Mouse (Mus musculus) layer of hippocampus, postnatal 10 days (tissue): ENCODE measurements around the gene Usp6nl. TPM values are rescaled to one million over a fixed set of nuclear protein-coding genes. Genes with fewer than 3 reads are reported as not detected.

Experiments used
- DNase-seq, 2 experiments: peaks; one replicate each; pipeline ENCODE4 v3.0.0; 2021; ENCODE audit warnings: low spot score in 2 of 2
- total RNA-seq, 2 experiments: library from RNA; stranded (reverse); gene quantifications; 2 replicates each; pipeline ENCODE4 v1.2.3; 2021

The Usp6nl gene
- total RNA-seq, 2 experiments from 2014 or later: 28.3 to 29.1 TPM

DNA sequence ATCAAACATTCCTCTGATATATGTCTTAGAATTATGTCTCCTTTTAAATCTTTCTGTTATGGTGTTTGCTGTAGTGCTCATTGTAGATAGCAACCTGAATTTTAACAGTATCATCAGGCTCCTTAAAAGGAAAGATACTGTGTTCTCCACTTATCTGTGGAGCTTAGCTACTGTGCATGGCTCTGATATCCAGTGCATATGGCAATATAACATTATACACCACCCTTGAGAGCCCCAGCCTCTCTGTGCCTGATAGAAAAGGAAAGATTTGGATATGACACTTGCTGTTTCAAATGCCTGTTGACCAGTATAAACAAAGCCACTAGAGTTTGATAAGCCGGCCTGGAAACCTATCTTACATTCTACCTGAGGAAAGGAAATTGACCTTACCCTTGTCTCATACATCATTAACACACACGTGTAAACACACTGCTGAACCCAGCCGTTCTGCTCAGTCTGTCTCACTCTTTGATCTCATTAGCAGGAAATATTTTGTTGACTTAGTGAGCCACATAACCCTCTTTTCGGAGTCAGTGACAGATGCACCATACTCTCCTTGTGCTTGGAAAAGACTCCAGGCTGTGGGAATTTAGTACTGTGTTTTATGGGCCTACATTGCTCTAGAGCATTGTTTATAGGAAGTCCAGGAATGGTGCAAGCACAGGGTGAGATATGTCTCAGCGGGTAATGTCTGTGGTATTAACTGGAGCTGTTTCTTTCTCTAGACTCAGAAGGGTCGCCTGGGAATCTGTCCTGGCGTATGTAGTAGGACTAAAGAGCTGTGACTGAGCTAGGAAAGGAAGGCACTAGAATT, 9.1 kb downstream of the Usp6nl start:
- DNase-seq: no peak

DNA sequence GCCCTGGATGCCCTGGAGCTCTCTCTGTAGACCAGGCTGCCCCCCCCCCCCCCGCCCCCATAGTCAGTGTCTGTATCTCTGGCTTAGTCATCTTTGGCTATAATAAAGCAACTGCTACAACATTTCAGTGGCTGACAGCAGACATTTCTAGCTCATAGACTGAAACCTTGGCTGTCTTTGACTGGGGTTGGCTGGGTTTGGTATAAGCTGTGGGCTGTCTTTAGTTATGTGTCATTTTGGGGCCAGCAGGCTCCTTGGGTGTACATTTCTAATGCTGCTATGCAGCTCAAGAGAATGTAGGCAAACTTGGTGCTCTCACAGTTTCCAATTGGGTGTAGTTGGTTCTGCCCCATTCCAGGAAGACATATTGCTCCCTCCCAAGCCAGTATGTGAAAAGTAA, 11.1 kb downstream of the Usp6nl start:
- no peak for DNase-seq

DNA sequence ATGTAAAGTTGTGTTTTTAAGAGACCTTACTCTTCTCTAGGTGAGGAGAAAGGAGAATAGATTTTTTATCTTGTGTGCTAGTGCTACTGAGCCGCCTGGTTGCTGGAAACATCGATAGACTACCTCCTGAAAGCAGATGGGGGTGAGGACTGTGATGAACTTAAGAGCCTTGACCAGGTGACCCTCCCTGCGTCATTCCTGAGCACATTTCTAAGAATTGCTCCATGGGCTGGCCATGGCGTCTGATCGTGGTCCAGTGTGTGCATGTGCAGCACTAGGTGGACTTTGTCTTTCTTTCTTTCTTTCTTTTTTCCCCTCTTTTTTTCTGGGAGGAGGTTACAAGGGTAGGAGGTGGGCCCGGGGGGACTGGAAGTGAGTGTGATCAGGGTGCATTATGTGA, 11.5 kb downstream of the Usp6nl start:
- no peak for DNase-seq

DNA sequence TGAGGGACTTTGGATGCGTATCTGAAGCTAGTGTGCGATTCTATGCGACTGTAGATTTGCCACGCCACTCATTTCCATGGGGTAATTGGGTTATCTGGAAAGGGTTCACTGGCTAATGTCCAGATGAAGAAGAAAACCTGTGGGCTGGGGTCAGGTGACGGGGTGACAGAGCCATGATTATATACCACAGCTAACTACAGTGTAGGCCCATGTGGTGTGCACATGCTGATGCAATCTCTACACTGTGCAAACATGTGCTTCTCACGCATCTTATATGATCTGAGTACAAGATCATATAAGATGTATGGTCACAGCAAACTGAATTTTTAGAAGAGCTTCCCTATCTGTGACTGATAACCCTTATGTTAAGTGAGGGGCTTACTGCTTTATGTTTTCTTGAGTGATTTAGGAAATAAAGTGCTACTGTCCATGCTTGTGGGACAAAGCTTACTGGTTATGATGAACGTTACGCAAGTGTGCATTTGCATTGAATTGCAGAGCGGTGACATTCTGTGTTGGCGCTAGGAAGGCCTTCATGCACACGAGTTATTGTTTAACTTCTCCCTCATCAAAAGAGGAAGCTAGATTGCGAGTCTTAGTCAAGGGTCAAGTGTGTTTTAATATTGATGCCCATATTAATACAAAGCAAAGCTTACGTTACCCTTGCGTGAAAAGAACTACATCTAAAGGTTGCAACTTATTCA, 12.7 kb downstream of the Usp6nl start:
- DNase-seq: no peak

DNA sequence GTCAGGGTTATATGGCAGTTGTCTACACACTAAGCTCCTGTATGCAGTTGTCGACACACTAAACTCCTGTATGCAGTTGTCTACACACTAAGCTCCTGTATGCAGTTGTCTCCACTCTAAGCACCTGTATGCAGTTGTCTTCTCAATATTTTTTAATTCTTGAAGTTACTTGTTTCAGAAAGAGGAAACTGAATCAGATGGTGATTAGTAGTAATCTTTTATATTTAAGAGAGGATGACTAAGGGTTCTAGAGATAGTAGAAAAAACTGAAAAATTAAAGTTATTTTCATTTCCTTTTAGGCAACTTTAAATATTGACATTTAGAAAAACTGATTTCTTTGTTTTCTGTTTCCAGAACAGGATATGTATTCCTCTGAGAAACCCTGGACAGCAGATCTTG, 13.5 kb downstream of the Usp6nl start:
- no peak for DNase-seq

DNA sequence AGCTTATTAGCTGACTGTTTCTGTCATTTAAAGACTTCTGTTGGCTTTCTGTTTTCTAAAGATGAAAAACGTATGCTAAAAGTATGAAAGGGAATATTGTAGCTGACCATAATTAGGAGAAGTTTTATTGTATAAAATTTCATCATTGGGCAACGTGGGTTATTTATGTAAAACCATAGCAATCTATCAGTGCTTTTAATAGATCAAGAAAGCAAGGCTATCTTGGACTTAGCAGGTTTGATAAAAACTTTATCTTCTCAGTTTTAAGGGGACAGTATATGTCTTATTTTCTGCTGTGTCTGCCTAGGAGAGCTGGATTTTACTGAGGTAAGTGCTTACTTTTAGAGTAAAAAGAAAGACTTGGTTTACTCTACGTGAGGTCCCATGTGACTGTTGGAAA, 14.2 kb downstream of the Usp6nl start:
- DNase-seq: no peak

DNA sequence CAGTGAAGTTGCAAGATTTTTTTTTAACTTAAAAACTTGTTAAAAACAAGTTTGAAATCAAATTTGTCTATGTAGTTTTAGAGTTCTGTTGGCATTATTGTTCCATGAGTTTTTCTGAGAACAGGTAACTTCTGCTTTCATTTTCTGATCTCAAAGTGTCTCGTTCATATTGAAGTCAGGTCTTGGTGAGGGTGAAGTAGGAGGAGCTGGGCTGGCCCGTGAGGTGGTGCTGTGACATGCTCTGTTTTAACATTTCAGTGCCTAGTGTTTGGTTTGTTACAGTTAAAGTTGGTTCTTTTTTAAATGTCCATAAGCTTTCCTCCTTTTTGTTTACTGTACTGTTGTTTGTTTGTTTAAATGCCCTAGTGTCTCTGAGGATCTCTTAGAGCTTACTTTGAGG, 15.0 kb downstream of the Usp6nl start:
- DNase-seq: no peak

DNA sequence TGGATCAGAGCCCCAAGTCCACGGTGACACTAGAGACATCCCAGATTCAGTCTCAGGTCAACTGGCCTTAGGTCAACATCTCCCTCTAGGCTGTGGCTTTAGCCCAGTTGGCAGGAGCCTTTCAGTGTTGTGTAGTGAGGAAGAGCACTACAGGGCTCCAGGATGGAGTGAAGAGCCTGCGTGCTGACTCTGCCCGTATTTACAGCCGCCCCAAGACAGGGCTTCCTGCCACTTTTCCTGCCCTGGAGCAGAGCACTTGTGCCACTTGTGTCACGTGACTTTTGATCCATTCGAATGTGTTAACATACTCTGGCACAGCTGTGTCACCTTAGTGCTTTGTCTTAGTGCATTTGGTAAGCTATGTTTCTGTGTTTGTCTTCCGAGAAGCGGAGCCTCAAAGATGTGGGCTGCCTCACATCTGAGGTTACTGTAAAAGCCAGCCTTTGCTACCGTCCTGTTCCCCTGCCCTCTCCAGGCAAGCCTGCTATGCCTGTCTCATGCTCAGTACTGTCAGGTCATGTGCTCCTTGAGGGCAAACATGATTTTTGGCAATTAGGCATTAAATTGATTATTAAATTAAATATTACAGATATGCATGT, 15.7 kb downstream of the Usp6nl start:
- no peak for DNase-seq

DNA sequence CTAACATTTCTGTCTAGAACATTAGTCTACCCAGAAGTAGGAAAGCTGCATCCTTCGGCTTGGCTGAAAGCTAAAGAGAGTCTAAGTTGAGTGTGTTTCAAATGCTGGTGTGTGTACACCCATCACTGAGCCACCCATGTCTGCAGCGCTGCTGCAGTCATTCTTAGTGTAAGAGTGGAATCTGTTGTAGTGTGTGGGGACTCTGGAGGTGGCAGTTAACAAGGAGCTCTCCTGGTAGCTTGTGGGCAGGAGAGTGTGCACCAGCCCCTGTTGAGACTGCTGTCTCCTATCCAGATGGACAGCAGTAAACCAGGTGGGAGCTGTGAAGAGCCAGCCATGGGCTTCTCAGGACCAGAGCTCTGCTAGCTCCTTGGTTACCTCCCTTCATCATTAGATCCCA, 18.0 kb downstream of the Usp6nl start:
- no peak for DNase-seq

DNA sequence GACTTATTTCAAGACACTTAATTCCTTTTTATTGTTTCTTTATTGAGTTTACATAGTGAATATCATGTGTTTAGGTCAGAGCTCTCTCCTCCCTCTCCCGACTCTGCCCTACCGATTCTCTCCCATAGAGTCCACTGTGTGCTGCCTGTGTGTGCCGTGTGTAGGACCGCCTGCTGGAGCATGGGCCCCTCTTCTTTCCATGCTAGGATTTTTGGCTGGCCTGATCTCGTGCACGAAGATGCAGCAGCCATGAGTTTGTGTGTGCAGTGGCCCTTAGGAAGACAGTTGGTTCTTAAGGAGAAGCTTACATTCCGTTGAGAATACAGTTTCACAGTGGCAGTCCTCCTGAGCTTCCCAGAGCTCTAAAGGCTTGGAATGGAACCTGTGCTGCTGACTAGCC, 19.0 kb downstream of the Usp6nl start:
- no peak for DNase-seq

DNA sequence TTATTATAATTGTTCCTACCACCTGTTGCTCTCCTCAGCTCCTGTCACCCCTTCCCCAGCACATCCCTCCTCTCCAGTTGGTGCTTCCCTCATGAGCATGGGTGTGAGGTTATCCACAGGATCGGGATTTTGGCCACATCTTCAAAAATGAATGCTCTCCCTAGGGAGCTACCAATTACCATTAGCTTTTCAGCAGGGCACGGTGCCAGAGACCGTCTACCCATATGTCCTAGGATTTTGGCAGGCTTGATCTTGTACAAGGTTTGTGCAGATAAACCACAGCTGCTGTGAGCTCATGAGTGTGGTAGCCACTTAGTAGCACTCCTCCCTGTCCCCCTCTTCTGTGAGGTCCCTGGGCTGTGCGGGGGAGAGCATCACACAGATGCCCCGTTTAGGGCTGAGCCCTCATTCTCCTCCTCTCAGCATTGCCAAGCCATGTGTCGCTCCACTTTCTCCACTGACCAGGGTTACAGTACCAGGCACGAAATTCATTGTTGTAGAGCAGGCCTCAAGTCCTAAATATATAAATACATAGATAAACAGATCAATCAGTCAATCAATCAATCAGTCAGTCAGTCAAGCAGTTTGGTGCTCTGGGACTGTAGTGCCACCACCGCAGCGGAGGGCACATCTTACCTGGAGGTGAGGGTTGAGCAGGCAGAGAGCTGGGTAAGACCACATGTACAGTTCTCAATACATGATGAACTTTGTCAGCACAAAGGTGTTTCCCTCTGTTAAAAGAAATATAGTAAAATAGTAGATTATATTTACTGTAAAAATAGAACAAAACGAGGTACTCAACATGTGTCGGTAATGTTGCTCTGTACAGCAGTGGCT, 27.0 kb downstream of the Usp6nl start:
- DNase-seq: peak; percentile 42 to 59

DNA sequence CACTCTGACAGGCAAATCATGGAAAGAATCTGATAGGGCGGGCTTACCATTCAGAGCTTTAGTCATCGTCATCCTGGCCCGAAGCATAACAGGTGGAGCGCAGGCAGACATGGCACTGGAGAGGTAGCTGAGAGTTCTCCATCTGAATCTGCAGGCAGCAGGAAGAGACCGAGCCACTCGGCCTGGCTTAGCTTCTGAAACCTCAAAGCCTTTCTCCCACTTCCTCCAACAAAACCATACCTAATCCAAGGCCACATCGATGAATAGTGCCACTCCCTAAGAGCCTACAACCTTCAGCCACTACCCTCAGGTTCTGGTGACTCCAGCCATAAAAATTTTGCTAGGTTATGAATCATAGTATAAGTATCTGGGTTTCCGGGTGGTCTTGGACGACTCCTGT, 27.7 kb downstream of the Usp6nl start:
- DNase-seq: no peak

DNA sequence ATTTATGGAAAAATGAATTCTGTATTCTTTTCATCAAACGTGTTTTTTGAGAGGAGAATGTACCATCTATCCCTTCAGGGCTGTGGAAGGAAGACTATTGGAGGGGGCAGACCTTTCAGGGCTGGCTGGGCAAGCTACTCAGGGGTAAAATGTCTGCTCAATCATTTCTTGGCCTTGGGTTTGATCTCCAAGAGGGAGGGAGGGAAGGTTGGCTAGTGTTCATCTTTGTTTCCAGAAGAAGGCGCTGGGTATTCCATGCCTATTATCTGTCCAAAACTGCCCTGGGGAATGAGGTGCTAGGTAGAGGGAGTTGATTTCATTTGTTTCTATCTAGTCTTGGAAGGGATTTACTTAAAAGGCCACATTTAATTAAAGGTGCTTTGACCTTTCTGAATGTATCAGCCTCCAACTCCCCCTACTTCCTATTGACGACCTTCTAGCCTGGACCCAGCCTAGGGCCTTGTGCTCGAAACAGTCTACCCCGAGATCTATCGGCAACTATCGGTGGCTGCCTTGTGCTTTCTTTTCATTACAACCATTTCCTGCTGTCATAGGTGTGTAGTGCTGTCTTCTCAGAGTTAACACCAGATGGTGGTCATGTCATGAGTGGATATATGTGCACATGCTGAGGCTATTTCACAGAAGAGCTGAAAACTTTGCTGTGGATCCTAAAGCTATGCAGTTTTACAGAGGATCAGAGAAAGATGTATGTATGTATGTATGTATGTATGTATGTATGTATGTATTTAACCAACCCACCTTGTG, 28.6 kb downstream of the Usp6nl start:
- no peak for DNase-seq

DNA sequence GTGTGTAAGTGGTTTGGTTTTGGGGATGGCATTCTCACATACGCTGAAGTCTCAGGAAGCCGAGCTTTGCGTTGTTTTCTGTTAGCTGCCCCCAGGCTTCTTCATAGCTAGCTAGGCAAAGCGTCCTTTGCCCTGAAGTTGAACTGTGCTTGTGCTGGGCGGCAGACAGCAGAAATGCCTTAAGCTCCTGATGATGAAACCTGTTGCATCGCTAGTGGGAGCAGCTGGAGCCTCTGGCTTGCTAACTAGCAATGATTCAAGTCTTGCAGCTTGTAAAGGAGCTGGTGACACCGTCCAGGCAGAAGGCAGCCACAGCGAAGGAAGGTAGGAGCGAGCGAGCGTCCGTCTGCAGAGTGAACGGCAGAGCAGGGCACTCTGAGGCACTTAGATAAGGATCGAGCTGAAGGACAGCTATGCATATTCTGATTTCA, 30.1 kb downstream of the Usp6nl start:
- DNase-seq: no peak

DNA sequence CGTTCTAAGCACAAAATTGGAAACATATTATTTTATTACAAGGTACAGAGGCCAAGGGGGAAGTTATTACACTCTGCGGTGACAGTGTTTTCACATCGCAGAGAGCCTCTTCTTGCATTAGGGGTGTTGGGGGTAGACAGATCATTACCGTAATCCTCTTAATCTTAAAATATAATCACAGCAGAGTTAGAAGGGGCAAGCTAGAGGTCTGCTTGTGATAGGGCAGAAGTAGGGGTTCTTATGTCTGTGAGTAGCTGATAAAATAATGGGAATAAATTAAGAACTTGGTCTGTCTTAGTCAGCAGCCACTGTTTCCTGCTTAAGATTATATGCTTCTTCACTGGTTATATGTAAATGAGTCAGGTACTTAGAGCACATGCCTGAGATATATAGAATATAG, 30.6 kb downstream of the Usp6nl start:
- DNase-seq: no peak

DNA sequence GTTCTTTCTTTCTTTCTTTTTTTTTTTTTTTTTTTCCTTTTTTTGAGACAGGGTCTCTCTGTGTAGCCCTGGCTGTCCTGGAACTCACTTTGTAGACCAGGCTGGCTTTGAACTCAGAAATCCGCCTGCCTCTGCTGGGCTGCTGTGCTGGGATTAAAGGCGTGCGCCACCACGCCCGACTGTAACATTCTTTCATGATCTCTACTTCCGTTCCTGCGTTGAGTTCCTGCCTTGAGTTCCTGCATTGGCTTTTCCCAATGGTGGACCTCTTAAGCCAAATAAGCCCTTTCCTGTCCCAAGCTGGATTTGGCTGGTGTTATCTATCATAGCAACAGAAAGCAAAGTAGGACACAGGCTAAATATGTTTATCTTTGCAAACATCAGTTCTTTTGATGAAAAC, 34.8 kb downstream of the Usp6nl start:
- no peak for DNase-seq

DNA sequence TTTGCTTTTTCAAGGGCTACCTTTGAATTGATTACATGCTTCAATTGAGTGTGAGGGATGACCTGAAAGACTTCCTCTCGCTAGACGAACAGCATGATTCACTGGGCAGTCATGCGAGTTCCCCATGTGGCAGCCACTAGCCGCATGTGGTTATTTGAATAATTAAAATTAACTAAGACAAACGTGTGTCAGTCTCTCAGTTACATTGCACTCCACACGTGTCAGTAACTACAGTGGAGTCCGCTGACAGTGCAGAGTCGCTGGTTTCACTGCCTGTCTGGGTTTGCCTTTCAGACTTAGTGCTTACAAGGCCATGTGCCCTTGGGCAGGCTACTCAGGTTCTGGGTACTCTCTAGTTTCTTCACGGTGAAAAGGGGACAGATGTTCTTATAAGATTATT, 37.2 kb downstream of the Usp6nl start:
- DNase-seq: no peak

DNA sequence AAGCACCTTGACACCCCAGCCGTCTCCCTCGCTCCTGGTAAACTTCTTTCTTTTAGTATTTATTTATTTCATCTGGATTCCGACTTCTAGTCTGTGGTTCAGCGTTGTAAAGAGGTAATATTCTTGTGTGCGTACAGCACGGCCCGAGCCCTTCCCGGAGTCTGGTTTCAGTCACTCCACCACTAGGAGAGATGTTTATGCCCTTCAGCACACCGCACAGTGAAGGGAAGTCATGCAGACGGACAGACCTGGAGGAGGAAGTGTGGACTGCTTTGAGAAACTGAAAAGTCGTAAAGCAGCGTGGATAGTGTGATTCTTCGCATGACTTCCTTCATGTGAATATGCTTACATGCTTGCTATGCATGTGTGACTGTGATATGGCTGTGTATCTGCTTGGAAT, 40.7 kb downstream of the Usp6nl start:
- DNase-seq: no peak

DNA sequence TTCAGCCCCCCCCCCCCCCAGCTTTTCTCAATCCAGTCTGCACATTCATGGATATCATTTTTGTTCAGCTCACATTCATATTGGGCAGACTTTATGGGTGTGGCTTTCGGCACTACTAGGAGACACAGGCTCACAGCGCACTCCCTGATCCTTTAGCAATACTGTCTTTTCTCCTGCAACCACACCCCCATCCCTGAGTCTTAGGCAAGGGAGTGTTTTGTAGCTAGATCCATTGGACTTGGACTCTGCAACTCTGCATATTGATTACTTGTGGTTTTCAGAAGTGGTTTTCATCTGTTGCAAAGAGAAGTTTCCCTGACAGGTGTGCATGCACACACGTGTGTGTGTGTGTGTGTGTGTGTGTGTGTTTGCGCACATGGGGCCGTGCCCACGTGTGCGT, 41.5 kb downstream of the Usp6nl start:
- no peak for DNase-seq

DNA sequence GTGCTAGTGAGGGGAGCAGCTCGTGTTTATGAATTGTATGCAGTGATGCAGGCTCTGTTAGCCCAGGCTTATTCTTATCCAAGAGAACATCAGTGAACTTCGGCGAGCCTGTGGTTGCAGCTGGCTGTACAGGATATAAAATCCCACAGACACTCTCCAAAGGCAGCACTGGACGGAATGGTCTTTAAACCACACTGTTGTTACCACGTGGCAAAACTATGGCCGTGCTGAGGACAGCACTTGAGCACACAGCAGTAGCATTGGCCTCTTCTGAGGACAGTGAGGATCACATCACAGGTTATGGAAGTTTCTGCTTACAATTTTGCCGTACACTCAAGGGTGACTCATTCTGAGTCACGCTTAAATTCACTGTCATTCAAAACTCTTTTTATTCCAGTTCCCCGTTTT, 44.1 kb downstream of the Usp6nl start:
- DNase-seq: no peak

DNA sequence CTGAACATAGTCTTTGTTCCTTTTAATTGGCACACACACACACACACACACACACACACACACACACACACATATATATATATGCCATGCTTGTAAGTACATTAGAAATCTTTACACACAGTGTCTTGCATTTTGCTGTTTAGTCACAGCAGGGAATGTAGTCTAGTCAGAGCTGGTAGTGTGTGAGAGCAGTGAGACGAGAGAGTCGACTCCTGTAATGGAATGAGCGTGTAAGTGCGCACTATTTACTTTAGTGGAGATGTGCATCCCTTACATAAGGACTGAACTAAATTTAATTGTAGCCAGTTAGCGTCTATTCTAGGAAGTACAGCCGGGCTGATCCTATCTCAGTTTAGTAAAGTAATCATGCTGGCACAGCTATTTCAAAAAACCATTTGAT, 44.5 kb downstream of the Usp6nl start:
- no peak for DNase-seq
